In the genomic region with DNA sequence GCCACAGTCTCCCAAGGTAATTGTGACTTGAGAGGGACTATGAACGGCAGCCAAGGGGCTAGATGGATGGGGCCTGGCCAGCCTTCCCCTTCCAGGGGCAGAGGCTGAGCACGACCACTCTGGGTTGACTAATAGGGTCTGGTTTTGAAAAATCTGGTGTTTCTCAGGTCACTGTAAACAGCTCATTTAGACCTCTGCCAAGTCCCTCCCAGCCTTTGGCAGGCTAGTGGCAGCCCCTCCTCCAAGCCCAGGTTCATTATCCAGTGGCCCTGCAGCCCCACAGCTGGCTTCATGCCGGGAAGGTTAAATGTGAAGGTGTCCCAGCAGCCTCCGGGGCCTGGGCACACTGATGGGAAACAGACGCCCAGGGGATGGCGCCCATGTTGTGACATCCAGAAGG, we compare ENCODE assay signal across 9 mouse cellular contexts.
DNase-seq lines count a peak whose midpoint lies in the region; ATAC-seq and TF ChIP-seq lines count a peak whose summit lies in the region.
"Had no signal": no experiment of that assay in that cellular context is flagged by ENCODE, and none has a peak within 500 bp of the region (broad histone marks: within the 10 kb centered on the region; RNA-seq: fewer than 3 reads in every experiment).

No protein-coding gene starts in this region.

- no peaks in the 10 kb centered on the region for H3K9me3 ChIP-seq in intestine, embryonic 15.5 days
- no peaks in the 10 kb centered on the region for H3K9me3 ChIP-seq in intestine, postnatal 0 days (ENCODE audit: control insufficient read depth)
- H3K9me3 ChIP-seq in hindbrain, embryonic 16.5 days (ENCODE audit: control insufficient read depth, low read length): no peaks in the 10 kb centered on the region
- no peaks in the 10 kb centered on the region for H3K9me3 ChIP-seq in midbrain, embryonic 16.5 days (replicated peaks; ENCODE audit: control insufficient read depth, low read length, poor library complexity, severe bottlenecking)
- H3K9me3 ChIP-seq: megakaryocyte, embryonic 14.5 days had no signal

- H3K4me3 ChIP-seq in intestine, embryonic 15.5 days (replicated peaks): no peak overlapping the region
- no peak overlapping the region for H3K4me3 ChIP-seq in intestine, postnatal 0 days (ENCODE audit: low read depth, low read length)
- no peak overlapping the region for H3K4me3 ChIP-seq in hindbrain, embryonic 16.5 days (ENCODE audit: low read length)
- no peak overlapping the region for H3K4me3 ChIP-seq in midbrain, embryonic 16.5 days (ENCODE audit: low read depth, low read length)
- H3K4me3 ChIP-seq: megakaryocyte, embryonic 14.5 days had no signal

- peak; percentile 63 for ATAC-seq in intestine, embryonic 15.5 days
- ATAC-seq in intestine, postnatal 0 days: no peak
- ATAC-seq in hindbrain, embryonic 16.5 days: peak; percentile 76
- ATAC-seq in midbrain, embryonic 16.5 days: peak; percentile 46; the same call in 1 of the 2 replicates

- TF ChIP-seq CTCF in intestine, postnatal 0 days (IDR thresholded peaks at IDR 0.05; ENCODE audit: low read depth): no peak

- H3K4me2 ChIP-seq in intestine, embryonic 15.5 days (replicated peaks): no peak overlapping the region
- H3K4me2 ChIP-seq in intestine, postnatal 0 days (replicated peaks; ENCODE audit: low read depth): no peak overlapping the region
- H3K4me2 ChIP-seq in hindbrain, embryonic 16.5 days (ENCODE audit: low read length): no peak overlapping the region
- H3K4me2 ChIP-seq in midbrain, embryonic 16.5 days (ENCODE audit: low read length): no peak overlapping the region

- no peak overlapping the region for H3K27ac ChIP-seq in intestine, embryonic 15.5 days
- H3K27ac ChIP-seq in intestine, postnatal 0 days (ENCODE audit: low read depth, low read length): no peak overlapping the region
- peak overlapping the region; percentile 55 for H3K27ac ChIP-seq in hindbrain, embryonic 16.5 days (ENCODE audit: low read depth, low read length)
- 0 out of 2 replicates have a peak overlapping the region, but pooled peaks have one; percentile 30 for H3K27ac ChIP-seq in midbrain, embryonic 16.5 days (ENCODE audit: low read length)

- H3K9ac ChIP-seq in intestine, embryonic 15.5 days: no peak overlapping the region
- no peak overlapping the region for H3K9ac ChIP-seq in intestine, postnatal 0 days (ENCODE audit: low read depth, low read length)
- 0 out of 2 replicates have a peak overlapping the region, but pooled peaks have one; percentile 13 for H3K9ac ChIP-seq in hindbrain, embryonic 16.5 days (ENCODE audit: low read depth, low read length)
- 0 out of 2 replicates have a peak overlapping the region, but pooled peaks have one; percentile 15 for H3K9ac ChIP-seq in midbrain, embryonic 16.5 days (ENCODE audit: low read depth, low read length)

- no peaks in the 10 kb centered on the region for H3K27me3 ChIP-seq in intestine, embryonic 15.5 days (replicated peaks)
- no peaks in the 10 kb centered on the region; the same call in 1 of the 2 replicates for H3K27me3 ChIP-seq in intestine, postnatal 0 days (replicated peaks; ENCODE audit: control insufficient read depth, insufficient read depth, low read length)
- H3K27me3 ChIP-seq in hindbrain, embryonic 16.5 days (replicated peaks; ENCODE audit: control insufficient read depth, insufficient read depth, low read length): no peaks in the 10 kb centered on the region; the same call in 1 of the 2 replicates
- no peaks in the 10 kb centered on the region for H3K27me3 ChIP-seq in midbrain, embryonic 16.5 days (ENCODE audit: control insufficient read depth, insufficient read depth, low read depth, low read length)

- 24% methylated on average over 6 of the region's 6 CpGs for WGBS in intestine, embryonic 15.5 days
- 41% methylated on average over 6 of the region's 6 CpGs for WGBS in intestine, postnatal 0 days
- WGBS in hindbrain, embryonic 16.5 days: 8% methylated on average over 6 of the region's 6 CpGs
- 24% methylated on average over 6 of the region's 6 CpGs for WGBS in midbrain, embryonic 16.5 days

- peaks cover 5% of the 10 kb centered on the region; the same call in 1 of the 2 replicates for H3K4me1 ChIP-seq in intestine, embryonic 15.5 days (replicated peaks)
- no peaks in the 10 kb centered on the region for H3K4me1 ChIP-seq in intestine, postnatal 0 days (replicated peaks; ENCODE audit: control insufficient read depth, insufficient read depth, low read length)
- peaks cover 16% of the 10 kb centered on the region for H3K4me1 ChIP-seq in hindbrain, embryonic 16.5 days (ENCODE audit: control insufficient read depth, insufficient read depth, low read depth, low read length)
- peaks cover 9% of the 10 kb centered on the region for H3K4me1 ChIP-seq in midbrain, embryonic 16.5 days (ENCODE audit: control insufficient read depth, insufficient read depth, low read length)
- H3K4me1 ChIP-seq: megakaryocyte, embryonic 14.5 days had no signal

- H3K36me3 ChIP-seq in intestine, embryonic 15.5 days: no peaks in the 10 kb centered on the region
- H3K36me3 ChIP-seq in intestine, postnatal 0 days (ENCODE audit: control insufficient read depth, insufficient read depth): no peaks in the 10 kb centered on the region; the same call in 1 of the 2 replicates
- peaks cover 3% of the 10 kb centered on the region; the same call in 1 of the 2 replicates for H3K36me3 ChIP-seq in hindbrain, embryonic 16.5 days (ENCODE audit: control insufficient read depth, insufficient read depth, low read length)
- no peaks in the 10 kb centered on the region for H3K36me3 ChIP-seq in midbrain, embryonic 16.5 days (ENCODE audit: control insufficient read depth, insufficient read depth, low read length)

- DNase-seq in embryo, embryonic 10 days (ENCODE audit: low spot score): peak; percentile 72
- no peak for DNase-seq in spleen, adult 12 weeks (ENCODE audit: low spot score)
- no peak for DNase-seq in layer of hippocampus, adult 9-11 months
- DNase-seq in gastrocnemius, postnatal 25 days: no peak

Comparison
In these comparisons a context has a peak if more than half of its experiments do, and no peak if none do; other contexts are left out.
1. H3K27ac ChIP-seq: peak in hindbrain, embryonic 16.5 days (single experiment) and midbrain, embryonic 16.5 days (single experiment); none in intestine, embryonic 15.5 days (single experiment) and intestine, postnatal 0 days (single experiment).
2. H3K9ac ChIP-seq: peak in hindbrain, embryonic 16.5 days (single experiment) and midbrain, embryonic 16.5 days (single experiment); none in intestine, embryonic 15.5 days (single experiment) and intestine, postnatal 0 days (single experiment).